Mouse (Mus musculus): ENCODE measurements around the gene Carm1. TPM values are rescaled to one million over a fixed set of nuclear protein-coding genes. Genes with fewer than 3 reads are reported as not detected.

Gene Carm1
- polyA plus RNA-seq, 1 experiment: 47.7 TPM

DNA sequence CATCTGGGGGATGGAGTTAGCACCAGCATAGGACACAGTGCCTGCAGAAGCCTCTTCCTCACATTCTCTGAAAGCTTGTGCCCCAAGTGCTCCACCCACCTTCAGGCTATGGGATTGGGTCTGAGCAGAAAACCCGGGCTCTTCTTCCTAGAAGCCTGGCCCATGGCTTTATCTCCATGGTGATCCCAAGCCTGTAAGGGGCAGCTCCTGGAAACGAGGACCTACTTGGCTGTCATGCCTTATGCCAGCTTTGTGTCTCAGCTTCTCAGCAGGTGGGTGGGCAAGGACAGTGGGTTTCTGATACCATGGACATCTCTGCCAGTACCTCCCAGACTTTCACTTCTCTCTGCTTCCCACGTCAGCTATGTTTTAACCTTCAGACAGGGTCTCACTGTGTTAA lies 31.5 kb downstream of the Carm1 start:
- H3K36me3 ChIP-seq (ENCODE audit: control insufficient read depth, insufficient read depth, low read length): no peaks in the 10 kb centered on the region; the same call in 1 of the 2 replicates
- no peak for TF ChIP-seq CTCF (conservative IDR thresholded peaks at IDR 0.05; ENCODE audit: insufficient read depth, insufficient read length, low read depth, low read length)
- no peak for TF ChIP-seq POLR2A (IDR thresholded peaks at IDR 0.05; ENCODE audit: low read depth, low read length)

DNA sequence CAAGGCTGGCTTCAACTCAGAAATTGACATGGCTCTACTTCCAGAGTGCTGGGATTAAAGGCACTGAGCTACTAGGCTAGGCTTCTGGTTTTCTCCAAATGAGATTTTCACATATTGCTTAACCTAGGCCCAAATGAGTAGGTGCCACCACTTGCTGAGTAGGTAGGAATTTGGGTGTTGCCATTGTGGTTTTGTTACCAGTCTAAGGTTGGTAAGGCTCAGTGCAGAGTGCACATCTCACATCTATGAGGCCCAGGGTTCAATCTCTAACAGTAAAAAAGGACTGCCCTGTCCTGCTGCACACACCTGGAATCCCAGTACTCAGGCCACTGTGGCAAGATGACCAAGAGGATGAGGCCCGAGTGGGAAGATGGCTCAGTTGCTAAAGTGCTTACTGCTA lies 38.7 kb downstream of the Carm1 start:
- no peak for TF ChIP-seq POLR2A (IDR thresholded peaks at IDR 0.05; ENCODE audit: low read depth, low read length)
- TF ChIP-seq CTCF (conservative IDR thresholded peaks at IDR 0.05; ENCODE audit: insufficient read depth, insufficient read length, low read depth, low read length): no peak
- 77% methylated on average over 1 of the region's 1 CpGs for WGBS

More for the DNA sequence above, 31.5 kb downstream of the Carm1 start:
- H3K27me3 ChIP-seq (replicated peaks; ENCODE audit: control insufficient read depth, insufficient read depth, low read length): no peaks in the 10 kb centered on the region
- no peak overlapping the region for H3K27ac ChIP-seq (ENCODE audit: insufficient read depth, low read depth, low read length)
- no peak for DNase-seq
- WGBS: 77% methylated on average over 3 of the region's 3 CpGs
- no peaks in the 10 kb centered on the region for H3K4me1 ChIP-seq (ENCODE audit: control insufficient read depth, insufficient read depth, low read length)
- no peak overlapping the region for H3K4me3 ChIP-seq (ENCODE audit: insufficient read depth, low read depth, low read length)

DNA sequence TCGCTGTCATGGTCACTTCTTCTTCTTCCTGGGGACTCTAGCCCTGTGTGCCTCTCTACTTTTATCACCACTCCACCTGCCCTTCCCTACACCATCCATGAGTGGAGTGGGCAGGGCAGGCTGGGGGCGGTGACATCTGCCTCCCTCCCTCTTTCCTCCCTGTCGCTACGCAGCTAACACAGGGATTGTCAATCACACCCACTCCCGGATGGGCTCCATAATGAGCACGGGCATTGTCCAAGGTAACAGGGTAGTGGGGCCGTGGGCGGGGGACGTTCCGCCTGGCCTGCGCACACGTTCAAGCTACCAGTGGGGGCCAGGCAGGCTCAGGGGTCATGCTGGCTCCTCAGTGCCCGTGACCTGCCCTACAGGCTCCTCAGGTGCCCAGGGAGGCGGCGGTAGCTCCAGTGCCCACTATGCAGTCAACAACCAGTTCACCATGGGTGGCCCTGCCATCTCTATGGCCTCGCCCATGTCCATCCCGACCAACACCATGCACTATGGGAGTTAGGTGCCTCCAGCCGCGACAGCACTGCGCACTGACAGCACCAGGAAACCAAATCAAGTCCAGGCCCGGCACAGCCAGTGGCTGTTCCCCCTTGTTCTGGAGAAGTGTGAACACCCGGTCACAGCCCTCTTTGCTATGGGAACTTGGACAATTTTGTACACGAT lies 41.1 kb downstream of the Carm1 start:
- no peak for DNase-seq
- Histone ChIP-seq H3K27ac (ENCODE audit: insufficient read depth, low read depth, low read length) (no peak overlapping the region), H3K27me3 (replicated peaks; ENCODE audit: control insufficient read depth, insufficient read depth, low read length) (no peaks in the 10 kb centered on the region), H3K4me3 (ENCODE audit: insufficient read depth, low read depth, low read length) (no peak overlapping the region), H3K4me1 (ENCODE audit: control insufficient read depth, insufficient read depth, low read length) (peaks cover 3% of the 10 kb centered on the region; the same call in 1 of the 2 replicates), H3K36me3 (ENCODE audit: control insufficient read depth, insufficient read depth, low read length) (no peaks in the 10 kb centered on the region)
- 80% methylated on average over 23 of the region's 23 CpGs for WGBS
- TF ChIP-seq POLR2A (IDR thresholded peaks at IDR 0.05; ENCODE audit: low read depth, low read length) (no peak), CTCF (conservative IDR thresholded peaks at IDR 0.05; ENCODE audit: insufficient read depth, insufficient read length, low read depth, low read length) (no peak)

More for the DNA sequence above, 38.7 kb downstream of the Carm1 start:
- H3K4me1 ChIP-seq (ENCODE audit: control insufficient read depth, insufficient read depth, low read length): no peaks in the 10 kb centered on the region
- H3K4me3 ChIP-seq (ENCODE audit: insufficient read depth, low read depth, low read length): no peak overlapping the region
- H3K27me3 ChIP-seq (replicated peaks; ENCODE audit: control insufficient read depth, insufficient read depth, low read length): no peaks in the 10 kb centered on the region
- H3K36me3 ChIP-seq (ENCODE audit: control insufficient read depth, insufficient read depth, low read length): no peaks in the 10 kb centered on the region; the same call in 1 of the 2 replicates
- no peak overlapping the region for H3K27ac ChIP-seq (ENCODE audit: insufficient read depth, low read depth, low read length)
- DNase-seq: no peak

- WGBS: 69% methylated on average over 8 of the region's 8 CpGs
- no peaks in the 10 kb centered on the region for H3K36me3 ChIP-seq (ENCODE audit: control insufficient read depth, insufficient read depth, low read length)
Observed at GRCm38 (mm10) chr9:21588350-21588749, 41.7 kb downstream of the Carm1 start.

GRCm38 (mm10) chr9:21589538-21589937 lies 42.8 kb downstream of the Carm1 start:
- H3K36me3 ChIP-seq (ENCODE audit: control insufficient read depth, insufficient read depth, low read length): no peaks in the 10 kb centered on the region
- WGBS: 88% methylated on average over 5 of the region's 5 CpGs

More at GRCm38 (mm10) chr9:21588350-21588749, 41.7 kb downstream of the Carm1 start:
- Histone ChIP-seq H3K27me3 (replicated peaks; ENCODE audit: control insufficient read depth, insufficient read depth, low read length) (no peaks in the 10 kb centered on the region), H3K27ac (ENCODE audit: insufficient read depth, low read depth, low read length) (no peak overlapping the region), H3K4me1 (ENCODE audit: control insufficient read depth, insufficient read depth, low read length) (peaks cover 3% of the 10 kb centered on the region; the same call in 1 of the 2 replicates), H3K4me3 (ENCODE audit: insufficient read depth, low read depth, low read length) (no peak overlapping the region)
- no peak for TF ChIP-seq POLR2A (IDR thresholded peaks at IDR 0.05; ENCODE audit: low read depth, low read length)
- DNase-seq: peak; percentile 17

GRCm38 (mm10) chr9:21591127-21591830 lies 44.6 kb downstream of the Carm1 start:
- no peak overlapping the region for H3K27ac ChIP-seq (ENCODE audit: insufficient read depth, low read depth, low read length)
- H3K27me3 ChIP-seq (replicated peaks; ENCODE audit: control insufficient read depth, insufficient read depth, low read length): no peaks in the 10 kb centered on the region
- WGBS: 72% methylated on average over 6 of the region's 6 CpGs
- H3K4me1 ChIP-seq (ENCODE audit: control insufficient read depth, insufficient read depth, low read length): peaks cover 6% of the 10 kb centered on the region; the same call in 1 of the 2 replicates
- no peak for DNase-seq
- H3K4me3 ChIP-seq (ENCODE audit: insufficient read depth, low read depth, low read length): no peak overlapping the region
- TF ChIP-seq CTCF (conservative IDR thresholded peaks at IDR 0.05; ENCODE audit: insufficient read depth, insufficient read length, low read depth, low read length) (no peak), POLR2A (IDR thresholded peaks at IDR 0.05; ENCODE audit: low read depth, low read length) (no peak)
- no peaks in the 10 kb centered on the region for H3K36me3 ChIP-seq (ENCODE audit: control insufficient read depth, insufficient read depth, low read length)

More at GRCm38 (mm10) chr9:21589538-21589937, 42.8 kb downstream of the Carm1 start:
- no peaks in the 10 kb centered on the region for H3K27me3 ChIP-seq (replicated peaks; ENCODE audit: control insufficient read depth, insufficient read depth, low read length)
- no peak for DNase-seq
- TF ChIP-seq CTCF (conservative IDR thresholded peaks at IDR 0.05; ENCODE audit: insufficient read depth, insufficient read length, low read depth, low read length): no peak
- no peak overlapping the region for H3K27ac ChIP-seq (ENCODE audit: insufficient read depth, low read depth, low read length)
- peaks cover 6% of the 10 kb centered on the region; the same call in 1 of the 2 replicates for H3K4me1 ChIP-seq (ENCODE audit: control insufficient read depth, insufficient read depth, low read length)
- H3K4me3 ChIP-seq (ENCODE audit: insufficient read depth, low read depth, low read length): no peak overlapping the region
